In genomic region chr1:47119636-47120035, GRCm38 (mm10) we compare ENCODE assay signal across 19 mouse cellular contexts.
DNase-seq lines count a peak whose midpoint lies in the region; ATAC-seq lines count a peak whose summit lies in the region.
"Had no signal": no experiment of that assay in that cellular context is flagged by ENCODE, and none has a peak within 500 bp of the region (broad histone marks: within the 10 kb centered on the region; RNA-seq: fewer than 3 reads in every experiment).

No protein-coding gene starts in this region.

- H3K27ac ChIP-seq in liver, embryonic 12.5 days: no peak overlapping the region
- H3K27ac ChIP-seq: embryonic facial prominence, embryonic 15.5 days; hindbrain, embryonic 10.5 days had no signal

- H3K4me3 ChIP-seq in liver, embryonic 12.5 days: no peak overlapping the region
- H3K4me3 ChIP-seq: embryonic facial prominence, embryonic 15.5 days; hindbrain, embryonic 10.5 days; megakaryocyte, embryonic 14.5 days; myocyte had no signal

- intact Hi-C loops in left cerebral cortex, postnatal 10 days (cut with DNase I): no loop called here

- H3K4me2 ChIP-seq in liver, embryonic 12.5 days: no peak overlapping the region
- H3K4me2 ChIP-seq: embryonic facial prominence, embryonic 15.5 days had no signal

- WGBS in liver, embryonic 12.5 days (ENCODE audit: insufficient replicate concordance): 90% methylated on average over 1 of the region's 1 CpGs

- no peak for ATAC-seq in activated CD4-positive, CD25-positive, alpha-beta regulatory T cell, adult 4 months
- ATAC-seq in liver, embryonic 12.5 days: no peak

- H3K9ac ChIP-seq in liver, embryonic 12.5 days: no peak overlapping the region
- H3K9ac ChIP-seq: embryonic facial prominence, embryonic 15.5 days had no signal

- H3K4me1 ChIP-seq in liver, embryonic 12.5 days: no peaks in the 10 kb centered on the region
- H3K4me1 ChIP-seq: embryonic facial prominence, embryonic 15.5 days; hindbrain, embryonic 10.5 days; megakaryocyte, embryonic 14.5 days had no signal

- no peaks in the 10 kb centered on the region for H3K36me3 ChIP-seq in liver, embryonic 12.5 days
- H3K36me3 ChIP-seq: embryonic facial prominence, embryonic 15.5 days; hindbrain, embryonic 10.5 days had no signal

- no peaks in the 10 kb centered on the region for H3K27me3 ChIP-seq in liver, embryonic 12.5 days (replicated peaks)
- H3K27me3 ChIP-seq: embryonic facial prominence, embryonic 15.5 days; megakaryocyte, embryonic 14.5 days had no signal

- H3K9me3 ChIP-seq in liver, embryonic 12.5 days (replicated peaks): no peaks in the 10 kb centered on the region
- H3K9me3 ChIP-seq: embryonic facial prominence, embryonic 15.5 days; hindbrain, embryonic 10.5 days; megakaryocyte, embryonic 14.5 days had no signal

- peak; percentile 28 for DNase-seq in left cerebral cortex, adult 11 months (ENCODE audit: low spot score)
- no peak for DNase-seq in left cerebral cortex, postnatal 10 days (ENCODE audit: extremely low spot score in 1 of 2, low spot score in 2 of 2)
- peak; percentile 56 to 74 for DNase-seq in layer of hippocampus, adult 18-20 months (ENCODE audit: low spot score in 2 of 2)
- peak; percentile 36 to 40 for DNase-seq in layer of hippocampus, postnatal 10 days (ENCODE audit: low spot score in 2 of 2)
- peak; percentile 20 for DNase-seq in right cerebral cortex, postnatal 25 days
- DNase-seq: adrenal gland, adult 8-10 months; cerebellum, adult 11 months; cerebellum, postnatal 25 days; kidney, adult 18-20 months; kidney, postnatal 10 days; lung, adult 18-20 months; midbrain, embryonic 14.5 days; thymus, postnatal 14 days had no signal

Comparison
In these comparisons a context has a peak if more than half of its experiments do, and no peak if none do; other contexts are left out.
1. DNase-seq: peak in left cerebral cortex, adult 11 months (single experiment), layer of hippocampus, adult 18-20 months (2 of 2), layer of hippocampus, postnatal 10 days (2 of 2) and right cerebral cortex, postnatal 25 days (single experiment); none in left cerebral cortex, postnatal 10 days (0 of 2).